Mouse (Mus musculus): ENCODE data around the gene Ghr. TPM values are rescaled to one million over a fixed set of nuclear protein-coding genes. Genes with fewer than 3 reads are reported as not detected.

Ghr gene
- polyA plus RNA-seq, 1 experiment from 2014 or later, result 11.0 TPM

DNA sequence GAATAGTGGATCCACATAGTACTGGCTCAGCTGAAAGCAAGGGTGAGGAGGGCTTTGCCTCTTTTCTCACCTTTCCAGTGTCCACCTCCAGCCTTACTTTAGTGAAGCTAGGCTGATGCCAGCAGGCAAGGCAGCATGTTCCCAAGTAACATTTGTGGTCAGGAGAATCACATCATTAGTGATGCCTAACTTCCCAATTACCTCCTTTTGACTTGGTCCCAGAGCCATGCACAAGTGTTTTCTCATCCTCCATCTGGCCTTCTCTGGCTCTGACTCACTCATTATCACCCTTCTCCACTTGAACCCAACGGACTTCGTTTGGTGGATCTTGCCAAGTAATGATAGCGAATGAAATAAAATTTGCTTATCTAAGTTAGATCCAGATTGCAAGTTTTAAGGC lies 148.8 kb downstream of the Ghr start:
- ATAC-seq (ENCODE audit: low FRiP score), result no peak
- Histone ChIP-seq H3K27me3 (no peaks in the 10 kb centered on the region), H3K27ac (no peak overlapping the region), H3K9me3 (no peaks in the 10 kb centered on the region), H3K4me2 (no peak overlapping the region), H3K4me1 (replicated peaks) (no peaks in the 10 kb centered on the region), H3K9ac (no peak overlapping the region), H3K36me3 (no peaks in the 10 kb centered on the region), H3K4me3 (no peak overlapping the region)
- WGBS, result 92% methylated on average over 3 of the region's 3 CpGs

DNA sequence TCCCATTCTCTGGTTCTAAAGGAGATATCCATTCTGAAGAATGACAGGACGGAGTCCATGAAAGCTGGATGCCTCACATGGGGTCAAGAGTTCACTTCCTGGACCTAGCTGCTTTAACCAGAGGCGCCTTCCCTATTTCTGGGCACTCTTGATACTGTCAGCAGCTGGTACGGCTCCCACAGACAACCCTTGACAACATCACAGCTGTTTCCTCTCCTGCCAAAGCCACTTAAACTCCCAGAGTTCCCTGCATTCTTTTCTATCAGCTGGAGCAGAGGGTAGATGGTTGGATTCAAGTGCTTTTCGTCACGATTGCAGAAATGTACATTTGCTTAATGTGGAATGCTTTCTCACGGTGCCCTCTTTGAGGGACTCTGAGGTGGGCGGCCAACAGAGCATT lies 150.0 kb downstream of the Ghr start:
- H3K4me3 ChIP-seq, result no peak overlapping the region
- ATAC-seq (ENCODE audit: low FRiP score), result no peak
- no peaks in the 10 kb centered on the region for H3K9me3 ChIP-seq
- no peak overlapping the region for H3K9ac ChIP-seq
- WGBS, result 72% methylated on average over 7 of the region's 7 CpGs
- H3K27me3 ChIP-seq, result no peaks in the 10 kb centered on the region
- H3K4me1 ChIP-seq (replicated peaks), result no peaks in the 10 kb centered on the region
- H3K27ac ChIP-seq, result no peak overlapping the region
- no peak overlapping the region for H3K4me2 ChIP-seq
- no peaks in the 10 kb centered on the region for H3K36me3 ChIP-seq

DNA sequence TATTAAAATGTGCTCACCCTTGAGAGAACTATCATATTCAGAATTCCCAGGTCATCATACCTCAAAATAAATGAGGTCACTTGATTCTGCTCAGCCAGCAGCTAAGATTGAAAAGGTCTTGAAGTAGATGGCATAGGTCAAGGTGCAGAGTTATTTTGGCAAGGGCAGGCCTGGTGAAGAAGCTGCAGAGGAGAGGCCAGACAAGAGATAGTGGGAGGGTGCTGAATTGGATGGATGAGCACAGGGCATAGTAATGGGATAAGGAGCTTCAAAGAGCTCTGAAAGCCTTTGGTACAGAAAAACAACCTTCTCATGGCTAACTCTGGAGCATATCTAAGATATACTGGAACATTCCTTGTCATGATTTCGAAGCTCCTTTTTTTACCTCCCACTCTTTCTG lies 150.5 kb downstream of the Ghr start:
- WGBS, result 92% methylated on average over 1 of the region's 1 CpGs
- Histone ChIP-seq H3K9me3 (no peaks in the 10 kb centered on the region), H3K9ac (no peak overlapping the region), H3K4me1 (replicated peaks) (no peaks in the 10 kb centered on the region), H3K4me2 (no peak overlapping the region), H3K27ac (no peak overlapping the region), H3K36me3 (no peaks in the 10 kb centered on the region), H3K4me3 (no peak overlapping the region), H3K27me3 (no peaks in the 10 kb centered on the region)
- no peak for ATAC-seq (ENCODE audit: low FRiP score)

DNA sequence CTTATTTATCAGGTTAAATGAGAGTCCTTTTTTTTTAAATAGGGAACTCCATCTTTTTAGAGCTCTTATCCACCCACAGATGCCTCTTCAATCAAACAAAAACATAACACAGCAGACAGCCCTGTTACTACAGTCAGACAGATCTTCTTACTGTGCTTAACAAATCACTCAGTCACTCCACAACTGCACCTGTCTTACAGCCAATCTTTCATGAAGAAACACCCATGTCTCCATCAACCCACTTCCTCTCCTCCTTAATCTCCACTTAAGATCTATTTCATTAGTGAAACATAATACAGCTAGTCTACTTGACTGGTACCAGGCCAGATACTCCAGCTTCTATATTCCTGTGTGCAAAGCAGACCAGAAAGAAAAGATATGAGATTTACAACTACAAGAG lies 153.9 kb downstream of the Ghr start:
- Histone ChIP-seq H3K9ac (no peak overlapping the region), H3K27ac (no peak overlapping the region), H3K36me3 (no peaks in the 10 kb centered on the region), H3K4me2 (no peak overlapping the region), H3K4me1 (replicated peaks) (no peaks in the 10 kb centered on the region), H3K27me3 (no peaks in the 10 kb centered on the region), H3K4me3 (no peak overlapping the region), H3K9me3 (no peaks in the 10 kb centered on the region)
- no peak for ATAC-seq (ENCODE audit: low FRiP score)

DNA sequence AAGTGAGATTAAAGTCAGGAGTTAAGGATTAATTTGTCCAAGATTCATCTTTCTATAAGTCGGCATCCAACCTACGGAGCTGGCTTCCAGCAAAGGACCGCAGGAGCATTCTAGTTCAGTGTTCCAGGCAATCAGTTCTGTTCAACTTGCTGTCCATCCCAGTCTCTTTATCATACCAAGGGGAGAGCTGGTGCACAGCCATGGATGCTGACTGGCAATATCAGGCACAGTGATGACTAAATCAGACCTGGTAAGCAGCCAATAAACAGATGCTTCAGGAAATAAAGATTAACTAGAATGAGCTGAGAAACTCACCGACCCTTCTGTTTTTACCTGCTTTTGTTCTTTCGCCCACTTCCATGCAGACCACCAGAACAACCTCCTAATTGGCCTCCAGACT lies 154.3 kb downstream of the Ghr start:
- ATAC-seq (ENCODE audit: low FRiP score), result no peak
- Histone ChIP-seq H3K4me3 (no peak overlapping the region), H3K36me3 (no peaks in the 10 kb centered on the region), H3K9me3 (no peaks in the 10 kb centered on the region), H3K4me1 (replicated peaks) (no peaks in the 10 kb centered on the region), H3K4me2 (no peak overlapping the region), H3K9ac (no peak overlapping the region), H3K27me3 (no peaks in the 10 kb centered on the region), H3K27ac (no peak overlapping the region)
- 90% methylated on average over 5 of the region's 5 CpGs for WGBS

DNA sequence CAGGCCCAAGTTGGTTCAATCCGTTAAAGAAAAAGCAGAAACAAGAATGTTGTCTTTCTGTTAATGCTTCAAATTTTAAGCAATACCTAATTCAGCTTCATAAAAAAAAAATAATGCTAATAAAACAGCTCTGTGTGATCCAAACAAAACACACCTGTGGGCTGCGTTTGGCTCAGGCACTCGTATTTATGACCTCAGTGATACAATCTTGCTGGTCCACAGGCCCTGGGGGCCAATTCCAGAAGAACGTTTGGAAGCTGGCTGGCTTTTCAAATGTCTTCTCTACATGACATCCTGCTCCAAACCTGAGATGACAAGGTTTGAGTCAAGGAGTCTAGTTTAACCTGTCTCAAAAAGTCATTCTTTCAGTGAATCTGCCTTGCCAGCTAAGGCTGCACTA lies 156.9 kb downstream of the Ghr start:
- no peaks in the 10 kb centered on the region for H3K9me3 ChIP-seq
- H3K4me3 ChIP-seq, result no peak overlapping the region
- no peak overlapping the region for H3K4me2 ChIP-seq
- H3K36me3 ChIP-seq, result no peaks in the 10 kb centered on the region
- 0 out of 2 replicates have a peak, but pooled peaks cover 3% of the 10 kb centered on the region for H3K4me1 ChIP-seq (replicated peaks)
- no peak overlapping the region for H3K9ac ChIP-seq
- no peak for ATAC-seq (ENCODE audit: low FRiP score)
- WGBS, result 75% methylated on average over 4 of the region's 4 CpGs
- H3K27ac ChIP-seq, result no peak overlapping the region
- H3K27me3 ChIP-seq, result no peaks in the 10 kb centered on the region

DNA sequence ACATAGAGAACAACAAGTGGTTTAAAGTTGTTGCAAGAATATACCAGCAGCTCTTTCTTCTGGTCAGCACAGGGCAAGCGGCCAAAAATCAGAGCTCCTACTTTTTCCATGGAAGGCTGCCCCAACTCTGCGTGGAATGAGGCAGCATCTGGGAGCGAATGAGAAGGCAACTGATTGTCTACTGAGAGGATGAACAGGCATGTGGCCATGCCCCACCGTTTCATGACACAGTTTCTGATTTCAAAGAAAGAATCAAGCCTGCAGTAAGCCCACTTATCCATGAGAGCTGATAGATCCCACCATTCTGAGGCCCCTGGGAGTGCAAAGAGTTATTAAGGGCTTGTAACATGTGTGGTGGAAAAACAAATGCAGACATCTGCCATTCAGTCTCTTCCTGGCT lies 160.1 kb downstream of the Ghr start:
- WGBS, result 64% methylated on average over 4 of the region's 4 CpGs

DNA sequence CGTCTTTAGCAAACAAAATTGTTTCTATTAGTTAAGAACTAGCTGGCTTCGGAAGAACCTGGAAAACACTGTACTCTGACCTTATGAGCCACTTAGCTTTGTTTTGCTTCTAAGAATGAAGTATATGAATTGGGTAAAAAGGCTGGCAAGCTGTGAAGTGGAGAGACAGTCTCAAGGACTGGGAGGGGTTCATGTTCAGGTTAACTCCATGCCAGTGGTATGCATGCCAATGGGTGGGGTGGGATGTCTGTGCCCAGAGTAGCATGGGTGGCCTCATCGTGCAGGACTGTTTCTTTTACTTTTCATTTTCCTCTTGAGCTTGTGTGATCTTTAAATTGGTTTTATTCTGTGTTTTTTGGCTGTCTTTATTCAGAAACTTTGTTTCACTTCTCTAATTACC lies 165.6 kb downstream of the Ghr start:
- no peak overlapping the region for H3K4me2 ChIP-seq
- no peak overlapping the region for H3K9ac ChIP-seq
- no peak overlapping the region for H3K27ac ChIP-seq
- 88% methylated on average over 3 of the region's 3 CpGs for WGBS
- H3K4me1 ChIP-seq (replicated peaks), result no peaks in the 10 kb centered on the region
- ATAC-seq (ENCODE audit: low FRiP score), result no peak
- no peaks in the 10 kb centered on the region for H3K9me3 ChIP-seq
- H3K4me3 ChIP-seq, result no peak overlapping the region
- no peaks in the 10 kb centered on the region for H3K27me3 ChIP-seq
- H3K36me3 ChIP-seq, result no peaks in the 10 kb centered on the region

More for the DNA sequence above, 160.1 kb downstream of the Ghr start:
- Histone ChIP-seq H3K4me1 (replicated peaks) (0 out of 2 replicates have a peak, but pooled peaks cover 3% of the 10 kb centered on the region), H3K27ac (no peak overlapping the region), H3K9me3 (no peaks in the 10 kb centered on the region), H3K36me3 (no peaks in the 10 kb centered on the region), H3K27me3 (no peaks in the 10 kb centered on the region), H3K9ac (no peak overlapping the region), H3K4me2 (no peak overlapping the region), H3K4me3 (no peak overlapping the region)
- no peak for ATAC-seq (ENCODE audit: low FRiP score)

DNA sequence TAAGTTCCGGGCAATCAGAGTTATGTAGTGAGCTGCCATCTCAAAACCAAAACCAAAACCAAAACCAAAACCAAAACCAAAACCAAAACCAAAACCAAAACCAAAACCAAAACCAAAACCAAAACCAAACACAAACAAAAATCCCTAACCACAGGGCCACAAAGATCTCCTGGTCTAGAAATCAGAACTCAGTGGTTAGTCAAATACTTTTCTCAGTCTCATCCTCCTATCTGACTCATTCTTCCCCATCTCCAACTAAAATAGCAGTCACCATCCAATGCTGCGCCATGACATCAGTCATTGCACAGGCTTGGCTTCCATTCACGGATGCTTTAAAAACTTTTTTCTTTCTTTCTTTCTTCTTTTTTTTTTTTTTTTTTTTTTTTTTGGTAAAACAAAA lies 170.2 kb downstream of the Ghr start:
- H3K4me1 ChIP-seq (replicated peaks), result no peaks in the 10 kb centered on the region
- no peak overlapping the region for H3K4me2 ChIP-seq
- no peaks in the 10 kb centered on the region for H3K9me3 ChIP-seq
- H3K27me3 ChIP-seq, result no peaks in the 10 kb centered on the region
- no peaks in the 10 kb centered on the region for H3K36me3 ChIP-seq
- no peak overlapping the region for H3K27ac ChIP-seq
- 95% methylated on average over 3 of the region's 3 CpGs for WGBS
- ATAC-seq (ENCODE audit: low FRiP score), result no peak
- H3K4me3 ChIP-seq, result no peak overlapping the region
- no peak overlapping the region for H3K9ac ChIP-seq

DNA sequence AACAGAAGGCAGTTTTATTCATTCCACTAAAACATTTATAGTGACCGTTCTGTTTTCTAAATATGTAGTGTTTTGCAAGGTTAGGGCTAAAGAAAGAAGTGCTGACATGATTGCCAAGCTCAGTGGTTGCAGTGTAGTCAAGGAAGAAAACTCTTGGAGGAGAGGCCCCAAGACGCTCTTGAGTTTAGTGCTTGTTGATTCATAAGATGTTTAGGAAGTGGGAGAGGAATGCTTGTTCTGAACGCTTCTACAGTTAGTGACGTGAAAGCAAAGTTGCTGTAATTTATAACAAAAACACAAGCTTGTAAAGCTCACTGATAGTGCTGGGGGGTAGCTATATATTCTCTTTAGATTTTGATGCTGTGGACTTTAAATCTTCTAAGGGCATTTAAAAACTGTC lies 174.8 kb downstream of the Ghr start:
- 90% methylated on average over 4 of the region's 4 CpGs for WGBS
- Histone ChIP-seq H3K9ac (no peak overlapping the region), H3K4me1 (replicated peaks) (no peaks in the 10 kb centered on the region), H3K9me3 (no peaks in the 10 kb centered on the region), H3K4me3 (no peak overlapping the region), H3K27ac (no peak overlapping the region), H3K27me3 (no peaks in the 10 kb centered on the region), H3K36me3 (no peaks in the 10 kb centered on the region), H3K4me2 (no peak overlapping the region)
- ATAC-seq (ENCODE audit: low FRiP score), result no peak

DNA sequence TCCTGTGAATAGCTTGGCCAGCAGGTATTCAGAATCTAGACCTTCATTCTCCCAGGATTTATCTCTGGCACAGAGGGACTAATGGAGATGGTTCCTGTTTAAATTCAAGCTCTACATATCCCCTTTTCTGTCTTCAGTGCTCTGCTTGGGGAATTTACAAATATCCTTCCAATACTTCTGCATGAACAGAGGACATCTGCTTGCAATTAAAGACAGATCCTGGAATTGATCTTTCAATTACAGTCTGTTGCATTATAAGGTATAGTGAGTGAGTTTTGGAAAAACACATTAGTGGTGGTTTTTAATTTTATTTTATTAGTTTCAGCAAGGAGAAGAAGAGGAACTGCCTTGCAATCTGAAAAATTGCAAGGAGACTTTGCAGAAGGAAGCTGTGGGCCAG lies 184.1 kb downstream of the Ghr start:
- no peak overlapping the region for H3K9ac ChIP-seq
- no peak overlapping the region for H3K27ac ChIP-seq
- H3K27me3 ChIP-seq, result no peaks in the 10 kb centered on the region
- no peaks in the 10 kb centered on the region for H3K4me1 ChIP-seq (replicated peaks)
- H3K9me3 ChIP-seq, result no peaks in the 10 kb centered on the region
- H3K4me2 ChIP-seq, result no peak overlapping the region
- no peak for ATAC-seq (ENCODE audit: low FRiP score)
- H3K36me3 ChIP-seq, result no peaks in the 10 kb centered on the region
- no peak overlapping the region for H3K4me3 ChIP-seq

DNA sequence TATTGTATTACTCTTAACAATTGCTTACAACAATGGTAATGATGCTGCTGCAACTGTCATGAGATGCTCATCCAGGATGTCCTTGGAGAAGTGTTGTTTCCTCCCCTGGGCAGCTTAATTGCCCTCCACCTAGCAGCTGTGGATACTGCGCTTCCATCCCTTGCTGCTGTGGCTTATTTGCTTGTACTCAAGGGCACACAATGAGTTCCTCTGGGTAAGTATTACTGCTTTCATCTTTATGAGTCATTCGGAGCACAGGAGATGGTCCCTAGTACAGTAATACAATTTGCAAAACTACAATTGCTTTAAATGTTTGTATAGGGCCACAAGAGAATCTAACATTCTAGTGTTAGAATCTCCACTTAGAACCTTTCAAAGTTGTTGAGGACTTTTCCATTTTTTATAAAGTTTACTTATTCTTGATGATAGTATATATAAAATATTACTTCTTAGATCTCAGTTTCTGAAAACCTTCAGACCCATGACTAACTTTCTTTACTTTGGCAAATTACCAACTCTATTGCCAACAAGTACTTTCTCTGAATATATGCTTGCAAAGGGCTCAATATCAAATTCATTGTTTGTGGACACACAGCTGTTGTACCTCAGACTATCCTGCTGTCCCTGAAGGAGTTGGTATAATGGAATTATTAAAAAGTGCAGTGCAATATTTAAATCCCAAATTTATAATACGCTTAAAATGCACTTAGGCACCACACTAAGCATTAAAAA lies 185.8 kb downstream of the Ghr start:
- 91% methylated on average over 3 of the region's 3 CpGs for WGBS
- no peaks in the 10 kb centered on the region for H3K9me3 ChIP-seq

DNA sequence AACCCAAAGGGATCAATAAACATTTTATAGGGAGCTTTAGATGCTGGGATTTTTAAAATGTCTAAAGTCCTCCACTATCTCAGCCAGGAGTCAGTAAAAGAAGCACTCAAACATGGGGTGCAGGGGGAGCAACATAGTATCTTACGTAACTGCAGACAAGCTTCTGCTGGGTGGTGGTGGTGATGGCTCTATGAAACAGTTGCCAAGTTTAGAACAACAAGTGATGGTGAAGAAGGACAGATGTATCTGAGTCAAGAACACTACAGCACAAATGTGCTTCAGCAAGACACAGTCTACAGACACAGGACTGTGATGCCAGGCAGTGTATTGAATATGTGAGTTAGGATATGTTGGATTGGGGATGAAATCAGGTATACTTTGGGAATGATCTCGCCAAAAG lies 187.1 kb downstream of the Ghr start:
- Histone ChIP-seq H3K4me2 (no peak overlapping the region), H3K4me1 (replicated peaks) (no peaks in the 10 kb centered on the region), H3K9ac (no peak overlapping the region), H3K9me3 (no peaks in the 10 kb centered on the region), H3K27ac (no peak overlapping the region), H3K36me3 (no peaks in the 10 kb centered on the region), H3K4me3 (no peak overlapping the region), H3K27me3 (no peaks in the 10 kb centered on the region)
- 83% methylated on average over 2 of the region's 2 CpGs for WGBS
- no peak for ATAC-seq (ENCODE audit: low FRiP score)

More for the DNA sequence above, 185.8 kb downstream of the Ghr start:
- Histone ChIP-seq H3K4me3 (no peak overlapping the region), H3K4me1 (replicated peaks) (no peaks in the 10 kb centered on the region), H3K4me2 (no peak overlapping the region), H3K9ac (no peak overlapping the region), H3K27ac (no peak overlapping the region), H3K36me3 (no peaks in the 10 kb centered on the region), H3K27me3 (no peaks in the 10 kb centered on the region)
- no peak for ATAC-seq (ENCODE audit: low FRiP score)
